Comparison of ENCODE assay signal across 28 mouse cellular contexts in the genomic region with DNA sequence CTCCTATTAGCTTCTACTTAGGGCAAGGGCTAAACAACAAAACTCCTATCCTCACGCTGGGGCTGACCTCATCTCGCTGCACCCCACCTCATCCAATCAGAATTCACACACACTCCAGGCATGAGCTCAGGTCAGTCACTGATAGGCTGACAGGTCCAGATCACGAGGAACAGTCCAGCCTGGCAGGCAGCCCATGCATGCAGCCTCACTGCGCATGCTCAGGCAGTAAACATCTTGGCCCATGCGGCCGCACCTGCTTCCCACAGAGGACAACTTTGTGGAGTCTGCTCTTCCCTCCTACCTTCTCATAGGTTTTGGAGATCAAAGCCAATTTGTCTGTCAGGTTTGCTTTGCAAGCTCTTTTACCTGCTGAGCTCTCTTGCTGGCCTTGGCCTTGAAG. TPM values are rescaled to one million over a fixed set of nuclear protein-coding genes. Genes with fewer than 3 reads are reported as not detected.
"Had no signal": no experiment of that assay in that cellular context is flagged by ENCODE, and none has a peak within 500 bp of the region (broad histone marks: within the 10 kb centered on the region; RNA-seq: fewer than 3 reads in every experiment).

No protein-coding gene starts in this region.

RNA-seq across cellular contexts. Expression of a gene that starts 10.1 kb away (rescaled TPM):
- total RNA-seq: heart, postnatal 10 days; heart, postnatal 14 days; heart, postnatal 25 days; heart, postnatal 36 days; heart, postnatal 4 days; hematopoietic stem cell, adult 5-6 weeks; layer of hippocampus, adult 2 months; layer of hippocampus, postnatal 14 days; left cerebral cortex, adult 2 months; left cerebral cortex, adult 8-10 months had no signal
- polyA plus RNA-seq: heart, embryonic 12.5 days; heart, embryonic 13.5 days; heart, postnatal 0 days; hindbrain, embryonic 10.5 days; hindbrain, embryonic 11.5 days; hindbrain, embryonic 12.5 days; hindbrain, embryonic 13.5 days; hindbrain, embryonic 14.5 days; hindbrain, embryonic 15.5 days; hindbrain, embryonic 16.5 days; intestine, embryonic 14.5 days; intestine, embryonic 16.5 days; kidney, embryonic 14.5 days; kidney, embryonic 15.5 days; kidney, embryonic 16.5 days; kidney, postnatal 0 days had no signal

RNA-seq across cellular contexts. Expression of a gene that starts 44.3 kb away (rescaled TPM):
- total RNA-seq: heart, postnatal 10 days; heart, postnatal 14 days; heart, postnatal 25 days; heart, postnatal 36 days; heart, postnatal 4 days; hematopoietic stem cell, adult 5-6 weeks had no signal
- polyA plus RNA-seq: heart, embryonic 14.5 days; heart, postnatal 0 days; large intestine, adult 2 months had no signal
